In genomic region chr2:114885734-114886260, GRCm38 (mm10) we compare ENCODE assay signal across 18 mouse cellular contexts.
"Had no signal": no experiment of that assay in that cellular context is flagged by ENCODE, and none has a peak within 500 bp of the region (broad histone marks: within the 10 kb centered on the region; RNA-seq: fewer than 3 reads in every experiment).

No protein-coding gene starts in this region.

- H3K36me3 ChIP-seq: limb, embryonic 10.5 days; limb, embryonic 13.5 days; liver, embryonic 12.5 days; liver, embryonic 15.5 days; lung, embryonic 15.5 days; neural tube, embryonic 12.5 days; neural tube, embryonic 15.5 days had no signal

- H3K4me3 ChIP-seq: limb, embryonic 10.5 days; limb, embryonic 13.5 days; liver, embryonic 12.5 days; liver, embryonic 15.5 days; lung, embryonic 15.5 days; neural tube, embryonic 12.5 days; neural tube, embryonic 15.5 days had no signal

- H3K4me2 ChIP-seq: limb, embryonic 13.5 days; liver, embryonic 12.5 days; liver, embryonic 15.5 days; lung, embryonic 15.5 days; midbrain, embryonic 11.5 days; neural tube, embryonic 12.5 days; neural tube, embryonic 15.5 days had no signal

- DNase-seq: kidney, adult 11 months; kidney, adult 9 months; kidney, postnatal 14 days; kidney, postnatal 4 days; liver; lung, adult 18-20 months; lung, postnatal 10 days; lung, postnatal 36 days; midbrain, embryonic 14.5 days; thymus, postnatal 25 days had no signal

- H3K27me3 ChIP-seq: liver, embryonic 12.5 days; liver, embryonic 15.5 days; lung, embryonic 15.5 days; neural tube, embryonic 12.5 days; neural tube, embryonic 15.5 days had no signal
